ENCODE assay signal across 8 mouse cellular contexts in genomic region chr17:44130429-44130828, GRCm38 (mm10). TPM values are rescaled to one million over a fixed set of nuclear protein-coding genes. Genes with fewer than 3 reads are reported as not detected.
A peak's percentile ranks its signal among the peaks of the same experiment; 100 is the strongest.
DNase-seq lines count a peak whose midpoint lies in the region; ATAC-seq and TF ChIP-seq lines count a peak whose summit lies in the region.

No protein-coding gene starts in this region.

- peaks cover 9% of the 10 kb centered on the region for H3K4me1 ChIP-seq in liver, adult 2 months (ENCODE audit: control insufficient read depth, insufficient read depth, low read length)
- H3K4me1 ChIP-seq in liver, embryonic 11.5 days (replicated peaks; ENCODE audit: control insufficient read depth, insufficient read depth, low read length) = no peaks in the 10 kb centered on the region
- no peaks in the 10 kb centered on the region for H3K4me1 ChIP-seq in forebrain, embryonic 14.5 days (ENCODE audit: control insufficient read depth, insufficient read depth, low read length)
- 0 out of 4 replicates have a peak, but pooled peaks cover 0 to 2% of the 10 kb centered on the region in 2 experiments for H3K4me1 ChIP-seq in liver, embryonic 14.5 days (replicated peaks; ENCODE audit: control insufficient read depth in 2 of 2, insufficient read depth in 2 of 2, low read length in 1 of 2)

- H3K79me2 ChIP-seq in liver, adult 2 months (ENCODE audit: control insufficient read depth, insufficient read depth, low read length) = no peaks in the 10 kb centered on the region

- peak; percentile 68 for TF ChIP-seq CTCF in liver, adult 2 months (IDR thresholded peaks at IDR 0.05; ENCODE audit: low read depth, low read length)
- TF ChIP-seq CTCF in liver, embryonic 14.5 days (IDR thresholded peaks at IDR 0.05; ENCODE audit: low read depth) = peak; percentile 75

- ATAC-seq in liver, embryonic 11.5 days (replicated peaks; ENCODE audit: low FRiP score) = no peak
- peak; percentile 37; the same call in 1 of the 2 replicates for ATAC-seq in forebrain, embryonic 14.5 days
- no peak for ATAC-seq in liver, embryonic 14.5 days (ENCODE audit: insufficient read depth)

- no peaks in the 10 kb centered on the region for H3K36me3 ChIP-seq in liver, adult 2 months (ENCODE audit: control insufficient read depth, insufficient read depth, low read length)
- H3K36me3 ChIP-seq in liver, embryonic 11.5 days (ENCODE audit: control insufficient read depth, insufficient read depth, low read length) = no peaks in the 10 kb centered on the region
- H3K36me3 ChIP-seq in forebrain, embryonic 14.5 days (ENCODE audit: control insufficient read depth, insufficient read depth, low read length) = no peaks in the 10 kb centered on the region
- no peaks in the 10 kb centered on the region for H3K36me3 ChIP-seq in liver, embryonic 14.5 days (replicated peaks; ENCODE audit: control insufficient read depth, insufficient read depth, low read depth)

- H3K4me2 ChIP-seq in liver, embryonic 11.5 days = no peak overlapping the region
- H3K4me2 ChIP-seq in forebrain, embryonic 14.5 days (ENCODE audit: low read length) = no peak overlapping the region
- H3K4me2 ChIP-seq in liver, embryonic 14.5 days (ENCODE audit: low read depth) = no peak overlapping the region

- H3K27ac ChIP-seq in liver, adult 2 months (replicated peaks; ENCODE audit: insufficient read depth, low read depth, low read length) = no peak overlapping the region
- no peak overlapping the region for H3K27ac ChIP-seq in liver, embryonic 11.5 days (ENCODE audit: low read depth, low read length)
- H3K27ac ChIP-seq in forebrain, embryonic 14.5 days (ENCODE audit: low read depth, low read length) = no peak overlapping the region
- no peak overlapping the region for H3K27ac ChIP-seq in liver, embryonic 14.5 days

- DNase-seq in liver, adult 2 months (ENCODE audit: extremely low read depth, low read depth, low spot score) = peak; percentile 41
- no peak for DNase-seq in liver, embryonic 11.5 days (ENCODE audit: low spot score)
- peak; percentile 81 for DNase-seq in c-Kit-positive CD71-negative TER-119-negative erythroid progenitor cells, embryonic 14.5 days (ENCODE audit: low read depth)
- DNase-seq in forebrain, embryonic 14.5 days (ENCODE audit: low spot score) = peak; percentile 80
- DNase-seq in kidney, adult 9 months = peak; percentile 72
- peak; percentile 37 to 41 (median 41) for DNase-seq in liver, embryonic 14.5 days (ENCODE audit: low read depth in 3 of 3, low spot score in 3 of 3)
- DNase-seq in ovary, postnatal 14 days (ENCODE audit: low spot score) = peak; percentile 58
- peak; percentile 80 for DNase-seq in thymus, postnatal 0 days (ENCODE audit: low spot score)

- no peak overlapping the region for H3K9ac ChIP-seq in liver, adult 2 months (ENCODE audit: low read depth, low read length)
- H3K9ac ChIP-seq in liver, embryonic 11.5 days (ENCODE audit: low read depth, low read length) = no peak overlapping the region
- no peak overlapping the region for H3K9ac ChIP-seq in forebrain, embryonic 14.5 days (ENCODE audit: low read length)
- H3K9ac ChIP-seq in liver, embryonic 14.5 days (replicated peaks) = no peak overlapping the region

- TF ChIP-seq EP300 in liver, embryonic 14.5 days (IDR thresholded peaks at IDR 0.05; ENCODE audit: low read depth) = no peak

- H3K9me3 ChIP-seq in liver, embryonic 11.5 days (ENCODE audit: control insufficient read depth, low read length) = peaks cover 3% of the 10 kb centered on the region
- no peaks in the 10 kb centered on the region for H3K9me3 ChIP-seq in forebrain, embryonic 14.5 days (replicated peaks; ENCODE audit: control insufficient read depth, low read length)
- no peaks in the 10 kb centered on the region for H3K9me3 ChIP-seq in liver, embryonic 14.5 days (ENCODE audit: control insufficient read depth, low read length)

- no peak for TF ChIP-seq POLR2A in liver, adult 2 months (IDR thresholded peaks at IDR 0.05; ENCODE audit: extremely low read depth, insufficient read depth, low read length)

- H3K4me3 ChIP-seq in liver, adult 2 months (ENCODE audit: insufficient read depth, low read depth, low read length) = no peak overlapping the region
- H3K4me3 ChIP-seq in liver, embryonic 11.5 days (ENCODE audit: low read depth, low read length) = no peak overlapping the region
- no peak overlapping the region for H3K4me3 ChIP-seq in forebrain, embryonic 14.5 days (ENCODE audit: low read depth, low read length)
- H3K4me3 ChIP-seq in liver, embryonic 14.5 days (ENCODE audit: insufficient read depth in 1 of 2, low read depth in 2 of 2, low read length in 2 of 2) = no peak overlapping the region

- no peaks in the 10 kb centered on the region for H3K27me3 ChIP-seq in liver, adult 2 months (ENCODE audit: control insufficient read depth, insufficient read depth, low read length)
- H3K27me3 ChIP-seq in liver, embryonic 11.5 days (replicated peaks; ENCODE audit: control insufficient read depth, insufficient read depth, low read length) = 0 out of 2 replicates have a peak, but pooled peaks cover 2% of the 10 kb centered on the region
- no peaks in the 10 kb centered on the region for H3K27me3 ChIP-seq in forebrain, embryonic 14.5 days (replicated peaks; ENCODE audit: control insufficient read depth, insufficient read depth, low read length)
- H3K27me3 ChIP-seq in liver, embryonic 14.5 days (ENCODE audit: control insufficient read depth, insufficient read depth, low read length) = no peaks in the 10 kb centered on the region

- 8% methylated on average over 7 of the region's 7 CpGs for WGBS in liver, adult 2 months
- WGBS in liver, embryonic 11.5 days = 9% methylated on average over 7 of the region's 7 CpGs
- WGBS in forebrain, embryonic 14.5 days = 15% methylated on average over 7 of the region's 7 CpGs
- 10% methylated on average over 7 of the region's 7 CpGs for WGBS in liver, embryonic 14.5 days (ENCODE audit: insufficient replicate concordance)

RNA-seq across cellular contexts. Expression of gene Enpp4, which starts 24.8 kb away (rescaled TPM):
- total RNA-seq in liver, adult 2 months (2014; rRNA removed) = 6.1 and 7.7 TPM in 2 replicates
- polyA plus RNA-seq in liver, adult 2 months (2012; rRNA removed) = 2.4 and 2.6 TPM in 2 replicates
- 7.5 and 9.2 TPM in 2 replicates for polyA plus RNA-seq in liver, embryonic 11.5 days (2014; fragmentation: Nextera tagmentation; extraction: Ambion mirVana)
- polyA plus RNA-seq in forebrain, embryonic 14.5 days (2014; fragmentation: Nextera tagmentation; extraction: Ambion mirVana) = 4.4 and 4.5 TPM in 2 replicates
- 2.0 and 2.7 TPM in 2 replicates for polyA plus RNA-seq in liver, embryonic 14.5 days (2012; rRNA removed)
- polyA plus RNA-seq in liver, embryonic 14.5 days (2014; fragmentation: Nextera tagmentation; extraction: Ambion mirVana) = 3.5 and 3.8 TPM in 2 replicates
- polyA plus RNA-seq in thymus, postnatal 0 days (2015; fragmentation: Nextera tagmentation; extraction: Ambion mirVana) = 17.6 and 20.8 TPM in 2 replicates

RNA-seq across cellular contexts. Expression of gene Enpp5, which starts 51.8 kb away (rescaled TPM):
- 19.7 and 23.5 TPM in 2 replicates for total RNA-seq in liver, adult 2 months (2014; rRNA removed)
- 9.1 and 9.4 TPM in 2 replicates for polyA plus RNA-seq in liver, adult 2 months (2012; rRNA removed)
- polyA plus RNA-seq in liver, embryonic 11.5 days (2014; fragmentation: Nextera tagmentation; extraction: Ambion mirVana) = 5.9 and 6.2 TPM in 2 replicates
- 38.4 and 49.6 TPM in 2 replicates for polyA plus RNA-seq in forebrain, embryonic 14.5 days (2014; fragmentation: Nextera tagmentation; extraction: Ambion mirVana)
- polyA plus RNA-seq in liver, embryonic 14.5 days (2012; rRNA removed) = 3.5 and 4.1 TPM in 2 replicates
- polyA plus RNA-seq in liver, embryonic 14.5 days (2014; fragmentation: Nextera tagmentation; extraction: Ambion mirVana) = 3.3 and 3.8 TPM in 2 replicates
- 18.4 and 19.4 TPM in 2 replicates for polyA plus RNA-seq in thymus, postnatal 0 days (2015; fragmentation: Nextera tagmentation; extraction: Ambion mirVana)

RNA-seq across cellular contexts. Expression of gene Clic5, which starts 58.0 kb away (rescaled TPM):
- 0.37 and 1.0 TPM in 2 replicates for total RNA-seq in liver, adult 2 months (2014; rRNA removed)
- 0.15 and 0.19 TPM in 2 replicates for polyA plus RNA-seq in liver, adult 2 months (2012; rRNA removed)
- 0.64 and 0.75 TPM in 2 replicates for polyA plus RNA-seq in liver, embryonic 11.5 days (2014; fragmentation: Nextera tagmentation; extraction: Ambion mirVana)
- 0.04 and 0.12 TPM in 2 replicates for polyA plus RNA-seq in forebrain, embryonic 14.5 days (2014; fragmentation: Nextera tagmentation; extraction: Ambion mirVana)
- polyA plus RNA-seq in liver, embryonic 14.5 days (2012; rRNA removed) = 0.24 and 0.31 TPM in 2 replicates
- 0.24 and 0.42 TPM in 2 replicates for polyA plus RNA-seq in liver, embryonic 14.5 days (2014; fragmentation: Nextera tagmentation; extraction: Ambion mirVana)
- 7.8 and 9.4 TPM in 2 replicates for polyA plus RNA-seq in thymus, postnatal 0 days (2015; fragmentation: Nextera tagmentation; extraction: Ambion mirVana)
